Mouse (Mus musculus) left cerebral cortex, adult 11 months (tissue): ENCODE measurements around the gene B4galt5.

Experiments
- DNase-seq: peaks from one replicate; pipeline ENCODE4 v3.0.0; 2022; ENCODE audit warnings: low spot score

B4galt5 gene

GRCm38 (mm10) chr2:167275856-167276255, 73.1 kb downstream of the B4galt5 start:
- no peak for DNase-seq

- DNase-seq, result no peak
Observed at GRCm38 (mm10) chr2:167274713-167275465, 74.1 kb downstream of the B4galt5 start.

DNA sequence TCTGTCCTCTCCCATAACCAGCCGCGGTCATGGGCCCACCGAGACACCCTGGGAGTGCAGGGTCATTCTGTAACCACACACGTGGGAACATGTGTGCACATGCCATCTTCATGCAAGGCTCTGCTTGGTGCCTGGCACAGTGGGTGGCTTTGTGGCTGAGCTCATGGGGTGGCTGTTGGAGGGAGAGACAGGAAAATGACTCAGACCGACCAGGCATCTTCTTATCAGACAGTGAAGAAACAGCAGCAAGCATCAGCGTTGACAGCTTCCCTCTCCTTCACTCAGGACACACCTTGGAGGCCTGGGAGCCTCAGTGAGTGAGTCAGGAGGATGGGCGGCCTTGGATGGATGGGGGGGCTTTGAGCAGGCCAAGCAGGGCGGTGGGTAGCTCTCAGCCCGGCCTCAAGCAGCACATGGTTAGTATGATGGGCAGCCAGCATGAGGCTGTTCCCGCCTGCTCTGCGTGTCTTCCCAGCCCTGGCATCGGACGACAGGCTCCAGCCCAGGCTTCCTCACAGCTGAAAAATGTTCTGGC, 75.7 kb downstream of the B4galt5 start:
- no peak for DNase-seq

GRCm38 (mm10) chr2:167272706-167273105, 76.3 kb downstream of the B4galt5 start:
- DNase-seq, result no peak

DNA sequence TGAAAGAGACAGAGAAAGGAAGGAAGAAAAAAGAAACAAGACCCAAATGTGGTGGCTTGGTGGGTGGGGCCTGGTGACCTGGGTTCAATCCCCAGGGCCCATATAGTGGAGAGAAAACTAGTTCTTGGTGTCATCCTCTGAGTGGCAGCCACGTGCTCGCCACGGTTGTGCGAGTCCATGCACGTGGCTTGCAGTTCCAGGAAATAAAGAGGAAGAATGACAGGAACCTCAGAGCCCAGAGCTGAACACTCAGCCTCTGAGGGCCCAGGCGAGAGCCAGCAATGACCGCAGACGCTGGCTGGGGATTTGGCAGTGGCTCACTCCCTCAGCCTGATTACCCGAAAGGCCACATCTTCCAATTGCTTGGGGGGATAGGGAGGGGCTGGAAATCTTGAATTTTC, 77.9 kb downstream of the B4galt5 start:
- DNase-seq, result no peak

GRCm38 (mm10) chr2:167270496-167270895, 78.5 kb downstream of the B4galt5 start:
- DNase-seq, result no peak

DNA sequence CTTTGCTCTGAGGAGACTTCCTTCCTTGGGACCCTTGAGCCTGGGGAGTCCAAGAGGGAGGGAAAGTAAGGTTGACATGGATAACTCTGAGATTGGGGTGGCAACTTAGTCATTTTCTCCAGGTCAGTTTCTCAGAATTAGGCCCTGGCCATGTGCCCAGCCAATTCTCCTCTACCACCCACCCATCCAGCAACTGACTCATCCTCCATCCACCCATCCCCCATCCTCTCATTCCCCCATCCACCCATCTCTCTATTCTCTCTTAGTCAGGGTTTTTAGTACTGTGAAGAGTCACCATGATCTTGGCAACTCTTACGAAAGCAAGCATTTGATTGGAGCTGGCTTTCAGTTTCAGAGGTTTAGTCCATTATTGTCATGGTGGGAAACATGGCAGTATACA, 80.3 kb downstream of the B4galt5 start:
- no peak for DNase-seq

DNA sequence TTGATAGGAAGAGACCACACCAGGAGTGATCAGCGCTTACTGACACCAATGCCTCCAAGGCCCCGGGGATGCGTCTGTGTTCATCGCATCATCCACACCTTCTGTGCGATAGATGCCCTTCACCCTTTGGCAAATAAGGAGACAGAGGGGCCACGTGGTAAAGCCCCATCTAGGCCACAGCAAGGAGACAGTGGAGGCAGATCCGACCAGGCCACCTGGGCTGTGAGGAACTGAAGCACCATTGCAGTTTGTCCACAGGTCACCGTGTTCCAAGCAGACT, 80.6 kb downstream of the B4galt5 start:
- no peak for DNase-seq

DNA sequence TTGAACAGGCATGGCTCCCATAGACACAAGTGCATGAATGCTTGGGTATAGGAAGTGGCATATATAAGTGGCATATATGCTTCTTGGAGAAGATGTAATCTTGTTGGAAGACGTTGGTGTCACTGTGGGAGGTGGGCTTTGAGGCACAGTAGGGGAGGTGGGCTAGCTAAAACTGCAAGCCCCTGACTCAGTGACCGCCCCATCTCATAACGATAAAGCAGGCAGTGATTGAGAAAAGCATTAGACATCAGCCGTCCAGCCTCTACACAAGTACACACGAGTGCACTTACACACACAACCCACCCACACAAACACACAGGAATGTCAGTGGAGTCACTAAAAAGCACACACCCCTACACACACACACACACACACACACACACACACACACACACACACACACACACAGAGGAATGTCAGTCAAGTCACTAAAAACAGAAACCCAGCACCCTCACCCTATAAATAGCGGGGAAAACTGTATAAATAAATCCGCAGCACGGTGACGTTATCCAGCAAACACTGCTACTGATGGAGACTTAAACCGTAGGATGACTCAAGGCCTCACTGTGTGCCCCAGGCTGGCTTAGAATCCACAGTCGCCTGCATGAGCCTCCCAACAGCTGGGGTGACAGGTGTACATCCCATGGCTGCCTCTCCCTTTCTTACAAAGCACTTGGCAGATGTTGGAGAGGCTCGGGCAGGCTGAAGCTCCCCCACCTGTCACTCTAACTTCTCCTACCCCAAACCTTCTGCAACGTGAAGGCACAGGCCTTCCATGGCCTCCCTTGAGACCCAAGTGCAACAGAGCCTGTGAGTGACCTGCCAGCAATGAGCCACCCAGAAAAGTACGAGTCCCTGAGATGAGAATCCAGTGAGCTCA, 81.2 kb downstream of the B4galt5 start:
- DNase-seq, result peak; percentile 18

GRCm38 (mm10) chr2:167266231-167266630, 82.8 kb downstream of the B4galt5 start:
- DNase-seq, result no peak

DNA sequence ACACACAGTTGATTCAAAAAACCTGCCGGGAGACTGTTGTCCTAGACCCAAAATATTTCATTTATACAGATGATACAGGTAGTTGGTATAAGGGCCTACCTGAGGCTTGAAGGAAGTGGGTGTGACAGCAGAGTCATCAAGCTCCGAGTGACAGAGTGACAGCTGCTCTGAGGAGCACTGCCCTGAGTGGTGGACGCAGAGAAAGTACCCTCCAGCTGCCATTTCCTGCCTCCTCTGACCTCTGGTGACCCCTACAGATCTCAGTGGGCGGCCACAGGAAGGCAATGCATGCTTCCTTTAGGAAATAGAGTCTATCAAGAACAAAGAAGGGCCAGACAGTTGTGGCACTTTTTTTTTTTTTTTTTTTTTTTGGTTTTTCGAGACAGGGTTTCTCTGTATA, 83.2 kb downstream of the B4galt5 start:
- DNase-seq, result no peak

- no peak for DNase-seq
Observed at GRCm38 (mm10) chr2:167265021-167265420, 84.0 kb downstream of the B4galt5 start.

GRCm38 (mm10) chr2:167263931-167264330, 85.1 kb downstream of the B4galt5 start:
- no peak for DNase-seq

DNA sequence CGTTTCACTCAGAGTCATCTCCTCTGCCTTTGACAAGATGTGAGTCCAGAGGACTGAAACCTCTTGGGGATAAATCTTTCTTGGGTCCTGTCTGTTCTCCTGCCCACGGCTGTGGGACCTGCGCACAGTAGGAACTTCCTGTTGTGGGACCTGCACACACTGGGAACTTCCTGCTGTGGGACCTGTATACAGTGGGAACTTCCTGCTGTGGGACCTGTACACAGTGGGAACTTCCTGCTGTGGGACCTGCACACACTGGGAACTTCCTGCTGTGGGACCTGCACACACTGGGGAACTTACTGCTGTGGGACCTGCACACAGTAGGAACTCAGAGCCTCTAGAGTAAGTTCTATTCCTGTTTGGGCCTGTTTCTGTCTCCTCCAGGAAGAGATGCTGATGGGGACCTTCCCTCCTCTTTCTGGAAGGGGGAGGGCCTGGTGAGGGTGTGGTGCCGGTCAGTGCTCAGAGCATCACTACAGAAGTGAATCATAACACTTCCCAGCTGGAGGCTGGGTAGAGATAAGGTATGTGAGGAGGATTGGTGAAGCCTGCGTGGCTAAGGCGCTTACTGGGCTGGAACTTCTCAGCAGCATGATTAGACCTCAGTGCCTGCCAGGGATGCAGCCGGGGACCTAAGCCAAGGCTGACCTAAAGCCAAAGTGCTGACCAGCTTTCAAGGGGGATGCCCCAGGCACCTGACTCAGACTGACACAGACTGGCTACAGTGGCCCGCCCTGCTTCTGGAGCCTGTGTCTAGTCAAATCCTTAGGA, 85.8 kb downstream of the B4galt5 start:
- no peak for DNase-seq

GRCm38 (mm10) chr2:167262433-167262832, 86.5 kb downstream of the B4galt5 start:
- DNase-seq, result no peak

DNA sequence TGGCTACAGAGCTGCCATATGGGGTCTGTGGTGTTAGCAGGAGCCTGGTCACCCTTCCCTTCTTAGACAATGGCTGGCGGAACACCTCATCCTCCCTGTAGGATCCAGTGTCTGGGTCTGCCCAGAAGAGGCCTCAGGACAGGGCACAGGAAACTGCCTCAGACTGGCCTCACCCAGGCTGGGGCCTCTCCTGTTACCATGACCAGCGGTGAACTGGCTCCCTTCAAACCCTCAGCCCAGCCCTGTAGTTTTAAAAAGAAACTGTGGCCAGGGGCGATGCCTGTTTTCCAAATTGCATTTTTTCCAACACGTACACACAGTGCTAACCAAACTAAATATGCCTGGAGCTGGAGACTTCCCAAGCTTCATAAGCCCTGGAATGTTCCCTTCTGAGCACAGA, 87.9 kb downstream of the B4galt5 start:
- DNase-seq, result no peak

GRCm38 (mm10) chr2:167257790-167258189, 91.2 kb downstream of the B4galt5 start:
- DNase-seq, result no peak

- DNase-seq, result no peak
Observed at GRCm38 (mm10) chr2:167254808-167255207, 94.2 kb downstream of the B4galt5 start.

GRCm38 (mm10) chr2:167254185-167254584, 94.8 kb downstream of the B4galt5 start:
- DNase-seq, result no peak

DNA sequence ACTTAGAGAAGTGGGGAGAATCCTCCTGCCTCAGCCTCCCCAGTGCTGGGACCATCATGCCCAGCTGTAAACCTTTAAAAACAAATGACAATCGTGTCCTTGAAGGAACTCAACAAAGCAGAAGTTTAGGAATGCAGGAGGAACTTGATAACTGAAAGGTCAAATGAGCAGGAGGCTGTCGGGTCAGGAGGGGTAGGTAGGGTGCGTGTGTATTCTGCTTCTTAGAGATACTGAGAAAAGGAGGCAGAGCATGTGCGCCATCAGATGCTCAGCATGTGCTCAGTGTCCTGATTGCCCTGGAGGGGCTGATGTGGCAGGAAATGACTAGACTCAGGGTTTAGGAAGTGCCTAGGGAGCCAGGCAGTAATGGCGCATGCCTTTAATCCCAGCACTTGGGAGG, 95.5 kb downstream of the B4galt5 start:
- no peak for DNase-seq

- DNase-seq, result no peak
Observed at GRCm38 (mm10) chr2:167252057-167252687, 96.8 kb downstream of the B4galt5 start.

- no peak for DNase-seq
Observed at GRCm38 (mm10) chr2:167250736-167251337, 98.1 kb downstream of the B4galt5 start.
